In the genomic region with DNA sequence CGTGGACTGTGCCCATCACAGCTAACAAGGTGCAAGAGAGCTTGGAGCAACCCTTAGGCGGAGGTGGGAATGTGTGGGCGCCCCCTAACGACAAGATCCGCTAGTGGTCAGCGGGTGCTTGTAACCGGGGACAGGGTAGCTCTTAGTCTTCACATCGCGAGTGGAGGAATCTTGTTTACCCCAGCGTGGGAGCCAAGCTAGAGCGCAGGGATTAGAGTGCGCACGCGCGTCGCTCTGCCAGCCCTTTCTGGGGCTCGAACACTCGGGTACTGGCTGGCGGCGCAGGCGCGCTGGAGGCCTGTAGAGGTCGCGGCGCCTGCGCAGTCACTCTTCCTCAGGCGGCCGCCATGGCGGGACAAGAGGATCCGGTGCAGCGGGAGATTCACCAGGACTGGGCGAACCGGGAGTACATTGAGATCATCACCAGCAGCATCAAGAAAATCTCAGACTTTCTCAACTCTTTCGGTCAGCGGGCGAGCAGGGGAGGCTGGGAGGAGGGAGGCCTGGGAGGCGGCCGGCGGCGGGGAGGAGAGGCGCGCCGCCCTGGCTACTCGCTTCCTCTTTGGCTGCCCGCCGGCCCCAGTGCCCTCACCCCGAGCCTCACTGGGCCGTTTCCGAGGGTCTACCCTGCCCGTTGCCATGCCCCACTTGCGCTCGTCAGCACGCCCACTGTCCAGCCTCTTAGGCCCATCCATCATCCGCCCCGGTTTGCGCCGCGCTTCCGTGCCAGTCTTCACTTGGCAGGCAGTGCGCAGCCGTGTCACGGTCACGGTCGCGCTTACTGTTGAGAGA, we compare ENCODE assay signal across 8 mouse cellular contexts. TPM values are rescaled to one million over a fixed set of nuclear protein-coding genes. Genes with fewer than 3 reads are reported as not detected.
A peak's percentile ranks its signal among the peaks of the same experiment; 100 is the strongest.
DNase-seq lines count a peak whose midpoint lies in the region; ATAC-seq and TF ChIP-seq lines count a peak whose summit lies in the region.

A gene (plus strand): TSS at position 341 of the 792 bp plus-strand sequence.

- no peaks in the 10 kb centered on the region for H3K9me3 ChIP-seq in heart, embryonic 10.5 days
- H3K9me3 ChIP-seq in kidney, embryonic 16.5 days (ENCODE audit: low read length): no peaks in the 10 kb centered on the region

- H3K79me2 ChIP-seq in liver, adult 2 months (ENCODE audit: control insufficient read depth, insufficient read depth, low read length): peaks cover 31% of the 10 kb centered on the region
- H3K79me2 ChIP-seq in myocyte (ENCODE audit: control insufficient read depth, insufficient read depth): peaks cover 48% of the 10 kb centered on the region

- H3K27ac ChIP-seq in bone marrow macrophage, adult 2 months (ENCODE audit: insufficient read depth, low read depth, low read length): peak within 1 kb of the TSS; percentile 65
- H3K27ac ChIP-seq in embryonic fibroblast, embryonic 13.5 days (ENCODE audit: insufficient read depth, low read length): peak within 1 kb of the TSS; percentile 60
- peak within 1 kb of the TSS; percentile 91 for H3K27ac ChIP-seq in heart, embryonic 10.5 days
- peak within 1 kb of the TSS; percentile 86 for H3K27ac ChIP-seq in kidney, embryonic 16.5 days (ENCODE audit: low read length)
- peak within 1 kb of the TSS; percentile 71 for H3K27ac ChIP-seq in liver, adult 2 months (replicated peaks; ENCODE audit: insufficient read depth, low read depth, low read length)

- TF ChIP-seq POLR2A in bone marrow macrophage, adult 2 months (IDR thresholded peaks at IDR 0.05; ENCODE audit: borderline replicate concordance, low read depth, low read length): no peak
- peak; percentile 57 for TF ChIP-seq POLR2A in embryonic fibroblast, embryonic 13.5 days (IDR thresholded peaks at IDR 0.05; ENCODE audit: low read depth, low read length)
- peak; percentile 60 for TF ChIP-seq POLR2A in liver, adult 2 months (IDR thresholded peaks at IDR 0.05; ENCODE audit: extremely low read depth, insufficient read depth, low read length)
- peak; percentile 67 for TF ChIP-seq POLR2A in myocyte (IDR thresholded peaks at IDR 0.05; ENCODE audit: insufficient read length, low read depth)

- peak within 1 kb of the TSS; percentile 90 for H3K9ac ChIP-seq in kidney, embryonic 16.5 days (replicated peaks; ENCODE audit: low read length)
- peak within 1 kb of the TSS; percentile 90 for H3K9ac ChIP-seq in liver, adult 2 months (ENCODE audit: low read depth, low read length)

- H3ac ChIP-seq in myocyte (ENCODE audit: control insufficient read depth, insufficient read length): peak within 1 kb of the TSS; percentile 34

- peak; percentile 66 for TF ChIP-seq CTCF in bone marrow macrophage, adult 2 months (IDR thresholded peaks at IDR 0.05; ENCODE audit: low read depth, low read length)
- TF ChIP-seq CTCF in embryonic fibroblast, embryonic 13.5 days (IDR thresholded peaks at IDR 0.05; ENCODE audit: borderline replicate concordance, insufficient read depth, low read length): no peak
- peak; percentile 59 for TF ChIP-seq CTCF in liver, adult 2 months (IDR thresholded peaks at IDR 0.05; ENCODE audit: low read depth, low read length)

- H3K27me3 ChIP-seq in heart, embryonic 10.5 days (ENCODE audit: insufficient read depth, poor library complexity, severe bottlenecking): no peaks in the 10 kb centered on the region
- H3K27me3 ChIP-seq in kidney, embryonic 16.5 days (ENCODE audit: insufficient read depth, low read length): no peaks in the 10 kb centered on the region
- H3K27me3 ChIP-seq in liver, adult 2 months (ENCODE audit: control insufficient read depth, insufficient read depth, low read length): no peaks in the 10 kb centered on the region
- no peaks in the 10 kb centered on the region for H3K27me3 ChIP-seq in myocyte (ENCODE audit: control insufficient read depth, insufficient read depth, insufficient read length)
- no peaks in the 10 kb centered on the region for H3K27me3 ChIP-seq in splenic B cell, adult 2 months (ENCODE audit: control insufficient read depth, insufficient read depth, low read length, poor library complexity, severe bottlenecking)

- peak within 1 kb of the TSS; percentile 80 for H3K4me2 ChIP-seq in kidney, embryonic 16.5 days (replicated peaks; ENCODE audit: low read depth, low read length)
- H3K4me2 ChIP-seq in myocyte (ENCODE audit: low read depth): peak within 1 kb of the TSS; percentile 84

- peak; percentile 95 for DNase-seq in A20 (ENCODE audit: low read depth, low spot score)
- DNase-seq in heart, embryonic 10.5 days (ENCODE audit: low spot score): peak; percentile 94
- peak; percentile 79 for DNase-seq in liver, adult 2 months (ENCODE audit: extremely low read depth, low read depth, low spot score)
- DNase-seq in splenic B cell, adult 2 months (ENCODE audit: low read depth, low spot score): peak; percentile 91

- peak within 1 kb of the TSS; percentile 91 for H3K4me3 ChIP-seq in bone marrow macrophage, adult 2 months (ENCODE audit: insufficient read depth, low read length)
- H3K4me3 ChIP-seq in embryonic fibroblast, embryonic 13.5 days (ENCODE audit: insufficient read depth, low read length): peak within 1 kb of the TSS; percentile 82
- H3K4me3 ChIP-seq in heart, embryonic 10.5 days: peak within 1 kb of the TSS; percentile 84
- peak within 1 kb of the TSS; percentile 88 for H3K4me3 ChIP-seq in kidney, embryonic 16.5 days (ENCODE audit: low read length)
- H3K4me3 ChIP-seq in liver, adult 2 months (ENCODE audit: insufficient read depth, low read depth, low read length): peak within 1 kb of the TSS; percentile 94
- H3K4me3 ChIP-seq in myocyte: peak within 1 kb of the TSS; percentile 91

- peak; percentile 91 for ATAC-seq in kidney, embryonic 16.5 days (ENCODE audit: low FRiP score, low TSS enrichment)

- H3K36me3 ChIP-seq in heart, embryonic 10.5 days: no peaks in the 10 kb centered on the region
- H3K36me3 ChIP-seq in kidney, embryonic 16.5 days (ENCODE audit: insufficient read depth, low read length): 0 out of 2 replicates have a peak, but pooled peaks cover 4% of the 10 kb centered on the region
- no peaks in the 10 kb centered on the region for H3K36me3 ChIP-seq in liver, adult 2 months (ENCODE audit: control insufficient read depth, insufficient read depth, low read length)
- peaks cover 6% of the 10 kb centered on the region for H3K36me3 ChIP-seq in myocyte (ENCODE audit: control insufficient read depth, insufficient read depth)
- H3K36me3 ChIP-seq in splenic B cell, adult 2 months (ENCODE audit: control insufficient read depth, insufficient read depth, low read length, poor library complexity, severe bottlenecking): no peaks in the 10 kb centered on the region; the same call in 1 of the 2 replicates

- under 1% methylated on average over 65 of the region's 65 CpGs for WGBS in heart, embryonic 10.5 days
- WGBS in kidney, embryonic 16.5 days: under 1% methylated on average over 65 of the region's 65 CpGs
- WGBS in liver, adult 2 months: 1% methylated on average over 62 of the region's 65 CpGs

- H3K4me1 ChIP-seq in bone marrow macrophage, adult 2 months (ENCODE audit: control insufficient read depth, insufficient read depth, low read length): peaks cover 13% of the 10 kb centered on the region
- H3K4me1 ChIP-seq in embryonic fibroblast, embryonic 13.5 days (ENCODE audit: control insufficient read depth, insufficient read depth, low read length): no peaks in the 10 kb centered on the region; the same call in 1 of the 2 replicates
- H3K4me1 ChIP-seq in heart, embryonic 10.5 days: peaks cover 18% of the 10 kb centered on the region
- H3K4me1 ChIP-seq in kidney, embryonic 16.5 days (ENCODE audit: insufficient read depth, low read length): peaks cover 16% of the 10 kb centered on the region; the same call in 1 of the 2 replicates
- H3K4me1 ChIP-seq in liver, adult 2 months (ENCODE audit: control insufficient read depth, insufficient read depth, low read length): peaks cover 11% of the 10 kb centered on the region; the same call in 1 of the 2 replicates

TF ChIP-seq in myocyte, 11 proteins besides CTCF, POLR2A, EP300 and RAD21:
- TF ChIP-seq REST (IDR thresholded peaks at IDR 0.05; ENCODE audit: insufficient read depth, insufficient read length) (no peak), SRF (IDR thresholded peaks at IDR 0.05; ENCODE audit: control insufficient read depth, insufficient read length, low read depth) (no peak), MYOD1 (IDR thresholded peaks at IDR 0.05; ENCODE audit: control insufficient read depth in 1 of 3, insufficient read length in 2 of 3, low read depth in 2 of 3) (no peak), MYOG (IDR thresholded peaks at IDR 0.05; ENCODE audit: control insufficient read depth in 1 of 3, insufficient read depth in 1 of 3, insufficient read length in 2 of 3, low read depth in 2 of 3) (peak in 1 of 3 experiments; percentile 6)

RNA-seq across cellular contexts. Expression of the gene that starts here (rescaled TPM):
- 300 and 316 TPM in 2 replicates for polyA plus RNA-seq in bone marrow macrophage, adult 2 months (2012; ENCODE audit: insufficient read depth, insufficient read length, missing spikeins)
- polyA plus RNA-seq in embryonic fibroblast, embryonic 13.5 days (2011; ENCODE audit: insufficient read length, low read depth, missing spikeins): 162 and 173 TPM in 2 replicates
- 170 and 197 TPM in 2 replicates for polyA plus RNA-seq in heart, embryonic 10.5 days (2016; fragmentation: Nextera tagmentation; extraction: Ambion mirVana)
- 221 and 224 TPM in 2 replicates for polyA plus RNA-seq in kidney, embryonic 16.5 days (2015; fragmentation: Nextera tagmentation; extraction: Ambion mirVana)
- total RNA-seq in liver, adult 2 months (2014; rRNA removed): 70.3 and 76.0 TPM in 2 replicates
- 75.9 and 80.3 TPM in 2 replicates for polyA plus RNA-seq in liver, adult 2 months (2012; rRNA removed)
- 199 TPM for polyA plus RNA-seq in myocyte (2012; fragmentation: generic; extraction: Trizol)

Comparison
In these comparisons a context has a peak if more than half of its experiments do, and no peak if none do; other contexts are left out.
1. Peak in every context shown above with its lines: DNase-seq, ATAC-seq, H3K4me3 ChIP-seq and H3K27ac ChIP-seq.